Mouse (Mus musculus): ENCODE data around the gene Zap70.
"Not testable (repeated sequence)": the region's sequence is repeated elsewhere in the genome, so short reads cannot be mapped to it uniquely, and the experiment has no call there.

Zap70 gene

GRCm38 (mm10) chr1:36772198-36772934, 10.8 kb downstream of the Zap70 start:
- in situ Hi-C loops (cut with MboI; ENCODE audit: low sequenced_read_pairs), result no loop called here

DNA sequence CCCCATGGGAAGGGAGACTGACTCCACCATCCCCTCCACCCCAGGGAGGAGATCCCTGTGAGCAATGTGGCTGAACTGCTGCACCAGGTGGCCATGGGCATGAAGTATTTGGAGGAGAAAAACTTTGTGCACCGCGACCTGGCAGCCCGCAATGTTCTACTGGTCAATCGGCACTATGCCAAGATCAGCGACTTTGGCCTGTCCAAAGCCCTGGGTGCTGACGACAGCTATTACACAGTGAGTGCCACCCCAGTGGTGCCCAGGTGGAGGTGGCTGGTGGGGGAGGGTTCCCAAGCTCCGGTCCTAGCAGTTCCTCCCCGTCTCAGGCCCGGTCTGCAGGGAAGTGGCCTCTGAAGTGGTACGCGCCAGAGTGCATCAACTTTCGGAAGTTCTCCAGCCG, 19.2 kb downstream of the Zap70 start:
- in situ Hi-C loops (cut with MboI; ENCODE audit: low sequenced_read_pairs), result loop anchor here (5.0 kb wide), 1 partner anchor 472 kb away; no protein-coding TSS in a partner anchor

DNA sequence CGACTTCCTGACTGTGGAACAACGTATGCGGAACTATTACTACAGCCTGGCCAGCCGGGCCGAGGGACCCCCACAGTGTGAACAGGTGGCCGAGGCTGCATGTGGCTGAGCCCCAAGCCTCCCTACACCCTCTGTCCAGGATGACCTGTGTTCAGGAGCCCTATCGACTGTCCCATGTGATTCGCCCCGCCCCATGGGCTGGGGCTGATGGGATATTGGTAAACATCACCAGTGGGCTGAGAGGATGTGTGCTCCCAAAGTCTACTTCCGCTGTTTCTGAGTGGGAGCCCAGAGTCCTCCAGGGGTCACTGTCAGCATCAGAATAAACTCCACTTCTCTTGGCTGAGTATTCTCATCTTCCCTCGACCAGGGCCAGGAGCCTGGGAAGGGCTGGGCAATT, 20.9 kb downstream of the Zap70 start:
- in situ Hi-C loops (cut with MboI; ENCODE audit: low sequenced_read_pairs), result loop anchor here (5.0 kb wide), 1 partner anchor 470 kb away; no protein-coding TSS in a partner anchor

GRCm38 (mm10) chr1:36784365-36785134, 23.0 kb downstream of the Zap70 start:
- in situ Hi-C loops (cut with MboI; ENCODE audit: low sequenced_read_pairs), result loop anchor here (5.0 kb wide), 1 partner anchor 468 kb away; no protein-coding TSS in a partner anchor

GRCm38 (mm10) chr1:36785238-36785641, 23.6 kb downstream of the Zap70 start:
- in situ Hi-C loops (cut with MboI; ENCODE audit: low sequenced_read_pairs), result no loop called here

- in situ Hi-C loops (cut with MboI; ENCODE audit: low sequenced_read_pairs), result no loop called here
These were observed 24.8 kb downstream of the Zap70 start for GRCm38 (mm10) chr1:36786377-36786776.

- in situ Hi-C loops (cut with MboI; ENCODE audit: low sequenced_read_pairs), result no loop called here
These were observed 27.8 kb downstream of the Zap70 start for GRCm38 (mm10) chr1:36789416-36789815.

DNA sequence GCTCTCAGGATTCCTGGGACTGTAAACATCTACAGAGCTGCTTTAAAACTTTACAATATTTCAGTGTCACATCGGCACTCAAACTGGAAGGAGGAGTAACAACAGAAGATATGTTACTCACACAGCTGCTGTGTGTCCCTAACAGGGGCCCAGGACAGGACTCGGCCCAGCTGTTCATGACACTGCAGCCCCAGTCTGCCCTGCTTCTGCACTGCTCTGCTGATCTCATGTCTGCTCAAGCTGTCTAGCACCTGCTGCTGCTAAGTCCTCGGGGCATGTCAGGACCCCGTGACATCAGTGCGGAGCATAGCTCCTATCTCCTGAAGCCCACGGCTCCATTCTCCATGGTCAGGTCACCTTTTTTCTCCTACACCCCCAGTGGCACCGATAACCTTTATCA, 35.1 kb downstream of the Zap70 start:
- in situ Hi-C loops (cut with MboI; ENCODE audit: low sequenced_read_pairs), result no loop called here

- in situ Hi-C loops (cut with MboI; ENCODE audit: low sequenced_read_pairs), result no loop called here
These were observed 35.9 kb downstream of the Zap70 start for GRCm38 (mm10) chr1:36797481-36797880.

- in situ Hi-C loops (cut with MboI; ENCODE audit: low sequenced_read_pairs), result no loop called here
These were observed 38.9 kb downstream of the Zap70 start for GRCm38 (mm10) chr1:36800379-36801011.

GRCm38 (mm10) chr1:36804259-36804658, 42.7 kb downstream of the Zap70 start:
- in situ Hi-C loops (cut with MboI; ENCODE audit: low sequenced_read_pairs), result no loop called here

- in situ Hi-C loops (cut with MboI; ENCODE audit: low sequenced_read_pairs), result no loop called here
These were observed 43.2 kb downstream of the Zap70 start for GRCm38 (mm10) chr1:36804833-36805232.

DNA sequence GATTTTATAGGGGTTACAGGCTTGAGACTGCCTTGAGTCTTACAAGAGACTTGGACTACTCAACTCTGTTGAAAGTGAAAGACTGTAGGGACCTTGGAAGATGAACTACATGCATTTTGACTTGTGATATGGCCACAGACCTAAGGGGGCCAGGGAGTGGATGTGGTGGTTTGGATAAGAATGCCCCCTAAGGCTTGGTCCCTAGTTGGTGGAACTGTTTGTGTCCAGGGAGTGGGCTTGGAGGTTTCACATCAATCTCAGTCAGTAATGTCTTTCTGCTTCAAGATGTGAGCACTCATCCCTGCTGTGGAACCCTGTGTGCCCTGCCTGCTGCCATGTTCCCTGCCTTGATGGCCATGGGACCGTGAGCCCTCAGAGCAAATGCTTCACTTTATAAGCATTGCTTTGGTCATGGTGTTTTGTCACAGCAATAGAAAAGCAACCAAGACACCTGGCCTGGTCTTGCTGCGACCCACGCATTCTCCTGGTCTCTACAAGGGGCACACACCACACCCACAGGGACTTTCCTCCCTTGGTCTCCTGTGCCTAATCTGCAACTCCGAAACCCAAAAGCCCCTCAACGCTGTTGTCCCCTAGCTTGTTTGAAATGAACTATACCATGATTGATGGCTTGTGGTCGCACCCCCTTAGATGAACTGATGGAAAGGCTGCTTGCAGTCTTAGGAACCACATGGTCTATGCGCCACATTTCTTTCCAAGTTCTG, 44.7 kb downstream of the Zap70 start:
- in situ Hi-C loops (cut with MboI; ENCODE audit: low sequenced_read_pairs), result no loop called here

DNA sequence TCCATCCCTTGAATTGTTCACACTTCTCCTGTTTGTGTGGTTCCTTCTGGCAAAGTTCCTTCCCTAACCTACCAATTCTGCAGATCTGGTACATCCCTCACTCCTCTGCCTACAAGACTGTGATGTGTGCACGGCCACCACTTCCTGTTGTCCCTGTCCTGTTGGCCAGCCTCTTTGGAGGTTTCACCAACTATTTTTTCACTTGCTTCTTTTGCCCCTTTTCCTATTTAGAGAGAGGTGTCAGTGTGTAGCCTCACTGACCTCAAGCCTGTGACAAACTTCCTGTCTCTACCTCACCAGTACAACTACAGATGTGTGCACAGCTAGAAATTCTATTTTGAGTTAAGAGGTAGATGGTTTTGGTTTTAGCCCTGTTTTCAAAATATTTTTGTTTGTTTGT, 45.5 kb downstream of the Zap70 start:
- in situ Hi-C loops (cut with MboI; ENCODE audit: low sequenced_read_pairs), result no loop called here

- in situ Hi-C loops (cut with MboI; ENCODE audit: low sequenced_read_pairs), result no loop called here
These were observed 46.4 kb downstream of the Zap70 start for GRCm38 (mm10) chr1:36807782-36808565.

DNA sequence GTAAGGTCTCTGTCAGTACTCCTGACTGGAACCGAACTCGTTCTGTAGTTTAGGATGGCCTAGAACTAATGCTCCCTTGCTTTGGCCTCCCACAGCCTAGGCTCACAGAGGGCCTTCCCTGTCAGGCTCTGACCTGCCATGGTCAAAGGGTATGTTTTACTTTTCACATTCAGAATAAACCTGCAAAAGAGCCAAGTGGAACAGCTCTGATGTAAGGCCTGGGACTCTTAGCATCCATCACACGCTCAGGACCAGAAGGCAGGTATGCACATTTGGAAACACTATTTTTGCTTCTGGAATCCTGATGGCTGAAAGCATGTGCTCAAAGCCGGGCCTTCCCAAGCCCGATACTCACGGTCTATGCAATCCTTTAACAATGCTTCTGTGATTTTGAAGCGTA, 50.2 kb downstream of the Zap70 start:
- in situ Hi-C loops (cut with MboI; ENCODE audit: low sequenced_read_pairs), result no loop called here

DNA sequence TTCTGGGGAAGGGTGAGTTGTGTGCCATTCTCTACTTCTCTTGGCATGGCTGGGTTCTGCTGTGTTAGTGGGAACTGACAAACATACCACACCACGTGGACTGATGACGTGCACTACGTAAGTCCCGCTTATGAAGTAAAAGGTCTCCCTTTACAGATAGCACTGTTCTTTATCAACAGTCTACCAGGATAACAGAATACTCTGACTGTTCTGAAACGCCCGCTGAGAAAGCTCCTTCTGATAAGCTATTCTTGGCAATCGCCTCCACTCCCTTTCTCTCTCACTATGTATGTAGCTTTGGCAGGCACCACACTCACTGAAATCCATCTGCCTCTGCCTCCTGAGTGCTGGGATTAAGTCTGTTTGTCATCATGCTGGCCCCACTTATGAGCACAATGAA, 51.8 kb downstream of the Zap70 start:
- in situ Hi-C loops (cut with MboI; ENCODE audit: low sequenced_read_pairs), result no loop called here

DNA sequence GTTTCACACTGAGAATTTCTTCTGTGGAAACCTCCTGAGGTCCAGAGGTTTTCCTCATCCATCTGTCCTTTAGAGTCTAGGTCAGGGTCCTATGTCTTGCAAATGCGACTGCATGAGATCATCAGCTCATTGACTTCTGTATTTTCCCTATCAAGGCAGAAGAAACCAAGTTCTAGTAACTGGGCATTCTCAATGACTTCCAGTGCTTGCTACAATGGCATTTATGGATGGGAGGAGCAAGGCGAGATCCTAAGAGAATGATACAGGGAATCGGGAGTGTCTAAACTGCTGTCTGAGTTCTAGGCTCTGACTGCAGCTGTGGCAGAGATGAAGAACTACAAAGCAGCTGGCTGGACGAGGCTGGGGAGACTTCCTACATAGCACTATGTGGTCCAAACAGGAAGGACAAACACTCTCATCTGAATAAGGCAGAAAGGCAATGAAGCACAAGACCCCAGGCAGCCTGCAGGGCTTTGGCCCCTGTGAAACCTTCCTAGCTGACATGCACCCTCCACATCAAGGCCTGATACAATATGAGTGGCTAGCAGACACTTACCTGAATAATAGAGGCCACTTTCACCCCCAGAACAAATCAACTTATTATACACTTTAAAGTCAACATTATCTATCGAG, 52.8 kb downstream of the Zap70 start:
- in situ Hi-C loops (cut with MboI; ENCODE audit: low sequenced_read_pairs), result no loop called here

DNA sequence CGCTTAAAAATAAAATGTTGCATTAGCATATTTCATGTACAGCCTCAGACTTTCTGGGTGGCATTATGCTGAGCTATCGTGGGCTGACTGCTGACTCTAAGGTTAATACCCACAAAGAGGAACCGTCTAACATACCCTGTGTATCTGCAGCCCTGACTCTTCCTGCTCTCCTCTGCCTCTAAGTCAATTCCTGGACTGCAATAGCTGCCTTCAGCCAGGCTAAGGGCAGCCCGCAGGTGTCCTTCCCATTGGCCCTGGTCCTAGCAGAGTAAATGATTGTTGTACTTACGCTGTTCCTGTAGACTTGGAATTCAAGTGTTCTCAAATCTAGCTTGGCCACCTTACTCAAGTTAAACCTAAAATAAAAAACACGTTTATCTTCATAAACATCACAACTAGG, 53.6 kb downstream of the Zap70 start:
- in situ Hi-C loops (cut with MboI; ENCODE audit: low sequenced_read_pairs), result no loop called here

- in situ Hi-C loops (cut with MboI; ENCODE audit: low sequenced_read_pairs), result not testable (repeated sequence)
These were observed 60.3 kb downstream of the Zap70 start for GRCm38 (mm10) chr1:36821918-36822317.

Measured in CH12F3 (cell line).